Mouse (Mus musculus): Measurements from ENCODE around the gene Skint3. TPM values are rescaled to one million over a fixed set of nuclear protein-coding genes. Genes with fewer than 3 reads are reported as not detected.

The Skint3 gene
- total RNA-seq (2023): 0.12 TPM

DNA sequence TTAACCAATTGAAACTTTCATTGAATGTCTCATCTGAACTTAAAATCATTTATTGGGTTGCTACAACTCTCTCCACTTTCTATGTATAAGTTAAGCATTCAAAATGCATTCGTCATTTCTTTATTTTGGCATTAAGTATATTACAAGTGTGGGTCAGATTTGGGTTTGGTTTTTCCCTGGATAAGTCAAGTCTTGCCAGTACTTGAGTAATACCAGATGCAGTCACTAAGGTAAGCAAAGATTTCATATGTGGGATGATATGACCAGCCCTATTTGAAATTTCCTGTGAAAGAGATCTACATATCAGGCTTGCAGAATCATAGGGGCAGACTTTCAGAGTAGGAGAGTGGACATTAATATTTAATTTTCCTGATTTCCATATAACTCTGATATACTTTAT is at the start of gene Skint3:
Skint3 (plus strand) TSS at position 301 of the 400 bp plus-strand sequence.

Other genes with a start within 250 kb of the Skint3 start
- gene Skint1, start 226.0 kb upstream of the Skint3 start, total RNA-seq (2023): not detected
- gene Skint4, start 160.2 kb upstream of the Skint3 start, total RNA-seq (2023): not detected
- gene Skint9, start 201.7 kb downstream of the Skint3 start, total RNA-seq (2023): not detected